Mouse (Mus musculus): ENCODE results near the gene Borcs8.

DNA sequence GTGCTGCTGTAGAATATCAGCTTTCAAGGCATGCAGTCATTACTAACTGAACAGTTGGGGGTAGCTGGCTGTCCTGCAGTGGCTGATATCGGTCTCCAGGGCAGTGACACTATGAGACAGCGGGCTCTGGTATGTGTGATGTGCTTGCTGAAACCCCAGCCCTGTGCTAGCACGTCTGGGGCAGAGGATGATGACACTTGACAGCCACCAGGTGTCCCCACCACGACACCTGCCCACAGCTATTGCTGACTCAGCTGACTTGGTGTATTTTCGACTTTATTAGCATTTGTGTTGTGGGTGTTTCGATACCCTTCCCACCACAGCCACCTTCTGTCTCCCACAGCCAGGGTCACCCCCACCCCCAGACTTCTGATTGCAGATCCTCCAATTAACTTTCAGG lies 34.8 kb upstream of the Borcs8 start:
- TF ChIP-seq EP300 (IDR thresholded peaks at IDR 0.05; ENCODE audit: insufficient read depth, low read depth, low read length) (no peak), CTCF (IDR thresholded peaks at IDR 0.05) (peak; percentile 81), POLR2A (IDR thresholded peaks at IDR 0.05; ENCODE audit: insufficient read depth, low read depth, low read length) (no peak)
